In the genomic region with DNA sequence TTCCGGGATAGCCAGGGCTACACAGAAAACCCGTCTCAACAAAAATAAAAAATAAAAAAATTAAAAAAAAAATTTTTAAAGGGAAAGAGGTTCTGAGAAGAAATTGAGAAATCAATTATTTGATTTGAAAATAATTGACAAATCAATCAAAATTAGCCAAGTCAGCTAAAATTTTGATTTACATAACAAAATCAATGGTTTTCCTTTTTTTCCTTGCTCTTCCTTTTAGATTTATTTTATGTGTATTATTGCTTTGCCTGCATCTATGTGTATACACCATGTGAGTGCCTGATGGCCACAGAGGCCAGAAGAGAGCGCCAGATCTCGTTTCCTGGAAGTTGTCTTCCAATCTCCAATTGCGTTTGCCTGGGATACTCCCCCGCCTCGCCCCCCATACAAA, we compare ENCODE assay signal across 2 mouse cellular contexts.
TF ChIP-seq lines count a peak whose summit lies in the region.

No protein-coding gene starts in this region.

TF ChIP-seq in CH12.LX, 34 proteins besides CTCF, POLR2A, EP300 and RAD21:
- TF ChIP-seq JUN (IDR thresholded peaks at IDR 0.05; ENCODE audit: insufficient read depth, low read depth, low read length) (no peak), IRF4 (IDR thresholded peaks at IDR 0.05; ENCODE audit: low read depth, low read length) (no peak), MAFK (IDR thresholded peaks at IDR 0.05; ENCODE audit: insufficient replicate concordance, low read length) (peak; percentile 79; the same call in 1 of the 2 replicates)
TF ChIP-seq in CH12.LX: peak in this region for 1.

TF ChIP-seq in ES-E14, 5 proteins besides CTCF, POLR2A, EP300 and RAD21:
- TF ChIP-seq MAFK (IDR thresholded peaks at IDR 0.05; ENCODE audit: insufficient read depth, low read depth, low read length), result peak; percentile 70; the same call in 1 of the 2 replicates
- no peak for TF ChIP-seq ZNF384 (IDR thresholded peaks at IDR 0.05; ENCODE audit: low read depth, low read length)
